Mouse (Mus musculus) adrenal gland, postnatal 14 days (tissue): ENCODE measurements around the gene Fam57b. TPM values are rescaled to one million over a fixed set of nuclear protein-coding genes. Genes with fewer than 3 reads are reported as not detected.
"Not testable (repeated sequence)": the region's sequence is repeated elsewhere in the genome, so short reads cannot be mapped to it uniquely, and the experiment has no call there.

ENCODE experiments used
- DNase-seq: peaks from one replicate; pipeline ENCODE4 v3.0.0; 2021; ENCODE audit warnings: mixed read lengths
- total RNA-seq: library from RNA; stranded (reverse); gene quantifications from 2 replicates; pipeline ENCODE4 v1.2.3, GENCODE M21; 2021

The Fam57b gene
- total RNA-seq, 1 experiment from 2014 or later: 32.1 TPM

DNA sequence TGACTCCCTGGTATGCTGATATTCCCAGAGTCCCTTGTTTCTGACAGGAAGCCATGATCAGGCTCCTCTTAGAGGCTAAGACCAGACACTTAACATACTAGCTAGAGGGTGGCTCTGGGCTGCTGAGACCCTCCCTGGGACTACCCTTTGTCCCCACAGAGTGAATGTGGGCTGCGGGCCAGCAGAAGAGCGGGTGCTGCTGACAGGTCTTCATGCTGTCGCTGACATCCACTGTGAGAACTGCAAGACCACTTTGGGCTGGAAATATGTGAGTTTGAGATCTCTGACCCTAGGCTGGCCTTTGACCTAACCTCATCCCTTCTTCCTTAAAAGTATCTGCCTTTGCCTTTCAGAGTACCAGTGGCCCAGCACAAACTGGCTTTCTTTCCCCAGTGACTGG is 19.3 kb upstream of the Fam57b start:
- DNase-seq: no peak

DNA sequence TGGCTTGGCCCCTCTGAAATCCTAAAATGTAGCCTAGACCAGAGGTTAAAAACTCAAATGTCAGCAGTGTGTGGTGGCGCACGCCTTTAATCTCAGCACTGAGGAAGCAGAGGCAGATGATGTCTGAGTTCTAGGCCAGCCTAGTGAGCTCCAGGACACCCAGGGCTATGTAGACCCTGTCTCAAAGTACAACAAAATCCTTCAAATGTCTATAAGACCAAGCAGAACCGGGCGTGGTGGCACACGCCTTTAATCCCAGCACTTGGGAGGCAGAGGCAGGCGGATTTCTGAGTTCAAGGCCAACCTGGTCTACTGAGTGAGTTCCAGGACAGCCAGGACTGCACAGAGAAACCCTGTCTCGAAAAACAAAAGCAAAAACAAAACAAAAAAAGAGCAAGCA is 18.4 kb upstream of the Fam57b start:
- not testable (repeated sequence) for DNase-seq

- DNase-seq: peak; percentile 95
These were observed 17.2 kb upstream of the Fam57b start for GRCm38 (mm10) chr7:126779983-126780970.

- DNase-seq: peak; percentile 59
These were observed 16.4 kb upstream of the Fam57b start, which contains the start of gene Tbx6 for GRCm38 (mm10) chr7:126780971-126781635. TSS of gene Tbx6 (plus strand) at chr7:126781483.

GRCm38 (mm10) chr7:126781661-126782370 is 15.7 kb upstream of the Fam57b start:
- no peak for DNase-seq

DNA sequence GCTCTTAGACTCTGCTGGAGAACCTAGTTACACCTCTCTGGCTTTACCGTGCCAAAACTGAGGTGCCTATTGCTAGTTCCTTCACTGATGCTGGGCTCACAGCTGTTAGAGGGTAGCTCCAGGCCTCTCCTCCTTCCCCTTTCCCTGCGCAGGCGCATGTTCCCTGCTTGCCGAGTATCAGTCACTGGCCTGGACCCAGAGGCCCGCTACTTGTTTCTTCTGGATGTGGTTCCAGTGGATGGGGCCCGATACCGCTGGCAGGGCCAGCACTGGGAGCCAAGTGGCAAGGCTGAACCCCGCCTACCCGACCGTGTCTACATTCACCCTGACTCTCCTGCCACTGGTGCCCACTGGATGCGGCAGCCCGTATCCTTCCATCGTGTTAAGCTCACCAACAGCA is 14.8 kb upstream of the Fam57b start:
- DNase-seq: no peak

GRCm38 (mm10) chr7:126784469-126784868 is 13.0 kb upstream of the Fam57b start:
- no peak for DNase-seq

DNA sequence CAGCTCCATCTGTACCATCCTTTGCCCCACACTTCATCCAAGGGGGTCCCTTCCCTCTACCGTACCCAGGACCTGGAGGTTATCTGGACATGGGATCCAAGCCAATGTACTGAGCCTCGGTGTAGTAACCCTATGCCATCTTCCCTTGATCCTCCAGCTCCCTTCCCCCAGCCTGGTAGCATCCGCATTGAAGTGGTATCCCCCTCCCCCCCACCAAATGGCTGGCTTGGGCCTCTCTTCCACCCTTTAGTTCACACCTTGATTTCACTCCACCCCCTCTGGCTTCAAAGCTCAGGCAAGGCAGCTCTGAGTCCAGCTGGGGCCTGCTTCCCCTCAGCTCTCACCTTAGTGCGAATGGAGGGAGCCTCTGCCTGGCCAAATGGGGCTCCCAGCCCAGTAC is 12.4 kb upstream of the Fam57b start:
- DNase-seq: no peak

GRCm38 (mm10) chr7:126786142-126786541 is 11.3 kb upstream of the Fam57b start:
- DNase-seq: no peak

GRCm38 (mm10) chr7:126789141-126789540 is 8.3 kb upstream of the Fam57b start:
- no peak for DNase-seq

DNA sequence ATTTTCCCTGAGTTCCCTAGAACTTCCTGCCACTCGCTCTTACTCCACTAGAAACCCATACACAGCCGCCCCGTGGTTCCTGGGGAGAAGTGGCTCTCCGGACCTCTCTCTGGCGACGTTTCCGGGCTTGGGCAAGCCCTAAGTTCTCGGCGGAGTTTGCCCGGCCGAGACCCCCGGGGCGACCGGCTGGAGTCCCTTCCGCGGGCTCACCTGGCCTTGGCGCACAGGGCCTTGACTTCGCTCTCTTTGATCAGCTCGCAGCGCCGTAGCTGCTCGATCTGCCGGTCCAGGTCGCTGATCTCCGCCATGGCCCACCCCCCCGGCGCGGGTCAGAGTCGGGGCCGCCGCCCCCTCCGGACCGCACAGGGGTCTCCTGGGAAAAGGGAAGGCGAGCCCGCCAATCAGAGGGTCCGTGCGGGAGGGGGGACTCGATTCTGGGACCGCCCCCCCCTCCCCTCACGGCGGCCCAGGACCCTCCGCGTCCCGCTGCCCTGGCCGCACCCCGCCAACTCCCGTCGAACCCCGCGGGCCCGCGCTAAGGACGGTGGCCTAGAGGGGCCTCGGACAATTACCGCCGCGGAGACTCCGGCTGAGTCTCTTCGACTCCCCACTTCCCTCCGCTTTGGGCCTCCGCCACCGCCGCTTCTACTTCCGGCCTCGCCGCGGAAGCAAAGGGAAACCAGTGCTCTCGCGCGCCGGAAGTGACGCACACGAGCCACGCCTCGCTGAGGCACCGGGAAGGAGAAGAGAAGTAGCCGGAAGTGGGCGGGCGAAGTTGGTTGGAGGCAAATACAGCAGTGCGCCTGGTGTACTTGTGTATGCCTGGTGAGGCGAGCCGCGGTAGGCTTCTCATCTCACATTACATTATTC is 5.4 kb upstream of the Fam57b start, which contains the start of gene Ppp4c:
TSS of gene Ppp4c (minus strand) at position 646 of the 870 bp plus-strand sequence.
- peak; percentile 98 for DNase-seq

GRCm38 (mm10) chr7:126792721-126793443 is 4.6 kb upstream of the Fam57b start:
- DNase-seq: no peak

DNA sequence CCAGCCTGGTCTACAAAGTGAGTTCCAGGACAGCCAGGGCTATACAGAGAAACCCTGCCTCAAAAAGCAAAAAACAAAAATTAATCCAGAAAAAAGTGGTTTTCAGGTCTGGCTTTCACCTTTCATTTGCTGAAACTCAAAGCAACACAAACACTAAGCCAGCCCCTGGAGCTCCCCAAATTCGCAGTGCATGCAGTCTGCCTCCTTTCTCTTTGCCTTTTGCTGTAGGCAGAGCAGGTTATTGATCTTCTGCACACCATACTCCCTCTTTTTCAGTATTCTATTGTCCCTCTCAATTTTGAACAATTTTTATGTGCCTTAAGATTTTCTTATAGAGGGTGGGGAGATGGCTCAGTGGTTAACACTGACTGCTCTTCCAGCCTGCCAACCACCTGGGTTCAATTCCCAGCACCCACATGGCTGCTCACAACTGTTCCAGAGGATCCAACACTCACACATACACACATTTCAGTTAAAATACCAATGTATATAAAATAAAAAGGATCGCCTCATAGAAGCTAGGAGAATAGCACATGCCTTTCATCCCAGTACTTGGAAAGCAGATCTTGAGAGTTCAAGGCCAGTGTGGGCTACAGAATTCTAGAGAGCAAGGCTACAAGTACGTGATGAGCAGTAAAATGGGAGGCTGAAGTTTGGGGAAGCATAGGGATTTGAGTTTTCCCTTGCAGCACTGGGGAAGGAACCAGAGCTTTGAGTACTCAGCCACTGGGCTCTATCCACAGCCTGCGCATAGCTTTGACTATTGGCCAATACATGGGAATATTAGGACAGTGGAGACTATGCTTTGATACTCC is 3.8 kb upstream of the Fam57b start:
- no peak for DNase-seq

DNA sequence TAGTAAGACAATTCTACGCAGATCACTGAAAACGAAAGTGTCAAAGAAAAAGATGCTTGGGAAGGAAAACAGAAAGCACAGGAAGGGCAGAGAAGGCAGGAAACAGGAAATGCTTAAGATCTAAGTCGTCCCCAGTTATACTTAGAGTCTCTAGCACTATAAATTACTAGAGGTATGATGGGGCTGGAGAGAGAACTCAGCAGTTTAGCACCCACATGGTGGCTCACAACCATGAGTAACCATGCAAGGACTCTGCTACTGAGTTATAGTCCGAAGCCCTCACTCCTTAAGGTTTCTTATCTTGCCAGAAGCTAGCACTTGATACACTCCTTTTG is 3.2 kb upstream of the Fam57b start:
- no peak for DNase-seq

DNA sequence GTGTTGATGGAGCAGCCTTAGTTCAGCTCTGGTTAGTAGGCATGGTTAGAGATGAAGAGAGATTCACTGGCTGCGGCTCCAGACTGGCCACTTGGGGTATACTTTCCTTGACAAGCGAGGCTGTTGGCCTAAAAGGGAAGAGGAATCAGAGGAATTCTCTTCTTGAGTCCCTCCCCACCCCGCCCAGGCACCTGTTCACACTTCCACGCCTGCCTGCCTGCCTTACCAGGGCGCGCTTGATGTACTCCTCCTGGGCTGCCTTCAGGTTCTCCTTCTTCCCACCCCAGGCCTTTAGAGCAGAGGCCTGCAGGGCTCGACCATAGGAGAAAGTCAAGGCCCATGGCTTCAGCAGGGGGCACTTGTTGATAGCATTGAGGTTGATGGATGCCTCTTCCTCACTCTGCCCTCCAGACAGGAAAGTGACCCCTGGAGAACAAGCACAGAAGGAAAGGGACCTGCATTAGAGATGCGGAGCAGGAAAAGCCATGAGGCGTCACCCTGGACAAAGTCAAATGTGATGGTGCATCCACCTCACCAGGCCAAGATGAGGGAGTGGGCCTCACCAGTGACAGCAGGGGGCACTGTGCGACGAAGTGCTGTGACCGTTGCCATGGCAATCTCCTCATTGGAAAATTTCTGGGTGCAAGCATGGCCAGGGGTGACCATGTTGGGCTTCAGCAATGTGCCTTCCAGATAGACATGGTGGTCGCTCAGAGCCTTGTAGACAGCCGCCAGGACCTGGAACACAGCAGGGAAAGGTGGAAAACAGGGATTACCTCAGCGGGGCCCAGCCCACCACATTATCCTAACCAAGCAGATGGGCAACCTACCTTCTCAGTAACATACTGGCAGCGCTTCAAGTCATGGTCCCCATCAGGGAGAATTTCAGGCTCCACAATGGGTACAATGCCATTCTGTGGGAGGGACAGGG is 1.8 kb upstream of the Fam57b start:
- no peak for DNase-seq

DNA sequence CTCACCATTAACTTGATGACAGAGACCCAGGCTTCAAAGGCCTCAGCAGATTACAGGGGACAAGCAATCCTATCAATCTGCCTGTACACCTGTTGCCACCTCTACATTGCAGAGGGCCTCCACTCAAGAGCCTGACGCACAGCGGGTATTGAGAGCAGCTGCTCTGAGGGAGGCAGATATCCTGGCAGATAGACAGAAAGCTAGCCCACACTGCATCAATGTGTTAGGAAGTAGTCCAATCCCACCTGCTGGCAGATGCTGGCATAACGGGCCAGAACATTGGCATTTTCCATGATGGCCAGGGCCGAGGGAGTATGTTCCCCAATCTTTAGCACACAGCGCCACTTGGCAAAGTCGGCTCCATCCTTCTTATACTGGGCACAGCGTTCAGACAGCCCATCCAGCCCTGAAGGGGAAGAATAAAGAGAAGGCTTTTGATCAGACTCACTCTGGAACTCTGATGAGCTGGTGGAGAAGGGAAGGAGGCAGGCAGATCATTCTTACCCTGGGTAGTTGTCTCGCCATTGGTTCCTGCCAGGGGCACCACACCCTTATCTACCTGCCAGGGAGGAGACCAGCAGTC is 1.0 kb upstream of the Fam57b start:
- peak; percentile 61 for DNase-seq

GRCm38 (mm10) chr7:126798127-126799049 is 920 bp downstream of the Fam57b start:
- peak; percentile 77 for DNase-seq
